10 mouse cellular contexts compared by ENCODE assay signal in genomic region chr16:93714426-93714825, GRCm38 (mm10). TPM values are rescaled to one million over a fixed set of nuclear protein-coding genes. Genes with fewer than 3 reads are reported as not detected.
DNase-seq lines count a peak whose midpoint lies in the region; ATAC-seq and TF ChIP-seq lines count a peak whose summit lies in the region.
"Had no signal": no experiment of that assay in that cellular context is flagged by ENCODE, and none has a peak within 500 bp of the region (broad histone marks: within the 10 kb centered on the region; RNA-seq: fewer than 3 reads in every experiment).

No protein-coding gene starts in this region.

- H3K4me2 ChIP-seq in liver, embryonic 11.5 days: no peak overlapping the region
- peak overlapping the region; percentile 15 for H3K4me2 ChIP-seq in liver, embryonic 13.5 days
- H3K4me2 ChIP-seq: heart, embryonic 11.5 days had no signal

- H3ac ChIP-seq in C2C12 (ENCODE audit: control insufficient read depth, insufficient read length, low read depth): peak overlapping the region; percentile 5

- H3K79me3 ChIP-seq in C2C12 (ENCODE audit: low read depth): peaks cover 2% of the 10 kb centered on the region

- H3K27ac ChIP-seq in liver, embryonic 11.5 days (ENCODE audit: low read depth, low read length): no peak overlapping the region; the same call in 1 of the 2 replicates
- H3K27ac ChIP-seq in ES-E14 (ENCODE audit: insufficient read depth, low read depth, low read length, poor library complexity, severe bottlenecking): no peak overlapping the region
- H3K27ac ChIP-seq in liver, embryonic 13.5 days: peak overlapping the region; percentile 19; the same call in 1 of the 2 replicates
- H3K27ac ChIP-seq: left cerebral cortex, adult 2 months had no signal

- WGBS in liver, embryonic 11.5 days: 31% methylated on average over 5 of the region's 5 CpGs
- 26% methylated on average over 5 of the region's 5 CpGs for WGBS in liver, embryonic 13.5 days (ENCODE audit: insufficient replicate concordance)

- H3K9me3 ChIP-seq in liver, embryonic 11.5 days (ENCODE audit: control insufficient read depth, low read length): no peaks in the 10 kb centered on the region
- H3K9me3 ChIP-seq in ES-E14 (ENCODE audit: control insufficient read depth, insufficient read depth, low read depth, low read length): no peaks in the 10 kb centered on the region
- no peaks in the 10 kb centered on the region for H3K9me3 ChIP-seq in liver, embryonic 13.5 days (replicated peaks)

- no peak overlapping the region for H3K9ac ChIP-seq in liver, embryonic 11.5 days (ENCODE audit: low read depth, low read length)
- peak overlapping the region; percentile 40; the same call in 1 of the 2 replicates for H3K9ac ChIP-seq in ES-E14 (ENCODE audit: insufficient read depth, low read depth, low read length, poor library complexity, severe bottlenecking)
- no peak overlapping the region; the same call in 1 of the 2 replicates for H3K9ac ChIP-seq in liver, embryonic 13.5 days

- H3K27me3 ChIP-seq in liver, embryonic 11.5 days (replicated peaks; ENCODE audit: control insufficient read depth, insufficient read depth, low read length): no peaks in the 10 kb centered on the region
- no peaks in the 10 kb centered on the region for H3K27me3 ChIP-seq in C2C12 (ENCODE audit: control insufficient read depth, insufficient read depth, insufficient read length)
- no peaks in the 10 kb centered on the region for H3K27me3 ChIP-seq in liver, embryonic 13.5 days

- DNase-seq in liver (peak; percentile 58), ES-E14 (ENCODE audit: low read depth, low spot score) (peak; percentile 40)
- no peak for DNase-seq in liver, embryonic 11.5 days (ENCODE audit: low spot score)
- peak; percentile 26 for DNase-seq in liver, embryonic 13.5 days
- DNase-seq in layer of hippocampus, postnatal 25 days (ENCODE audit: extremely low spot score in 1 of 2, low spot score in 1 of 2): no peak
- DNase-seq in testis, postnatal 14 days (ENCODE audit: low spot score): no peak

- no peak overlapping the region for H3K4me3 ChIP-seq in liver, embryonic 11.5 days (ENCODE audit: low read depth, low read length)
- no peak overlapping the region for H3K4me3 ChIP-seq in C2C12 (ENCODE audit: insufficient read depth, poor library complexity, severe bottlenecking)
- no peak overlapping the region for H3K4me3 ChIP-seq in ES-E14 (ENCODE audit: insufficient read depth in 1 of 2, low read depth in 1 of 2, low read length in 2 of 2, poor library complexity in 1 of 2, severe bottlenecking in 1 of 2)
- no peak overlapping the region for H3K4me3 ChIP-seq in liver, embryonic 13.5 days (replicated peaks)
- H3K4me3 ChIP-seq: left cerebral cortex, adult 2 months had no signal

- TF ChIP-seq CTCF in C2C12 (IDR thresholded peaks at IDR 0.05; ENCODE audit: control insufficient read depth, insufficient read depth, insufficient read length): no peak

- H3K79me2 ChIP-seq in C2C12 (ENCODE audit: control insufficient read depth, insufficient read depth): no peaks in the 10 kb centered on the region

- in situ Hi-C loops in ES-E14 (cut with MboI; ENCODE audit: low sequenced_read_pairs in 2 of 2, unreplicated experiment in 2 of 2): no loop called here

- peaks cover 20% of the 10 kb centered on the region for H3K4me1 ChIP-seq in liver, embryonic 11.5 days (replicated peaks; ENCODE audit: control insufficient read depth, insufficient read depth, low read length)
- H3K4me1 ChIP-seq in ES-E14 (ENCODE audit: control insufficient read depth in 2 of 2, insufficient read depth in 2 of 2, low read length in 2 of 2, poor library complexity in 1 of 2): peaks cover 2 to 13% of the 10 kb centered on the region in 2 experiments
- H3K4me1 ChIP-seq in liver, embryonic 13.5 days (replicated peaks): peaks cover 60% of the 10 kb centered on the region

- ATAC-seq in liver, embryonic 11.5 days (replicated peaks; ENCODE audit: low FRiP score): no peak
- ATAC-seq in liver, embryonic 13.5 days (ENCODE audit: low read depth): no peak
- ATAC-seq: intestine, postnatal 0 days had no signal

- no peaks in the 10 kb centered on the region for H3K36me3 ChIP-seq in liver, embryonic 11.5 days (ENCODE audit: control insufficient read depth, insufficient read depth, low read length)
- no peaks in the 10 kb centered on the region for H3K36me3 ChIP-seq in C2C12 (ENCODE audit: control insufficient read depth, insufficient read depth)
- H3K36me3 ChIP-seq in ES-E14 (ENCODE audit: control insufficient read depth, insufficient read depth, low read length, poor library complexity, severe bottlenecking): no peaks in the 10 kb centered on the region
- H3K36me3 ChIP-seq in liver, embryonic 13.5 days: 0 out of 2 replicates have a peak, but pooled peaks cover 5% of the 10 kb centered on the region

TF ChIP-seq in C2C12, 6 proteins besides CTCF, POLR2A, EP300 and RAD21:
- TF ChIP-seq MYOD1 (IDR thresholded peaks at IDR 0.05; ENCODE audit: control insufficient read depth, insufficient read length, low read depth): no peak
- no peak for TF ChIP-seq USF1 (IDR thresholded peaks at IDR 0.05; ENCODE audit: low read depth)
- TF ChIP-seq FOSL1 (IDR thresholded peaks at IDR 0.05; ENCODE audit: insufficient read depth, low read length, poor library complexity, severe bottlenecking): no peak
- no peak for TF ChIP-seq CEBPB (IDR thresholded peaks at IDR 0.05; ENCODE audit: low read depth)
- no peak for TF ChIP-seq MYOG (IDR thresholded peaks at IDR 0.05; ENCODE audit: control insufficient read depth, extremely low read depth, insufficient read length)
- TF ChIP-seq MAX (IDR thresholded peaks at IDR 0.05): no peak
TF ChIP-seq in C2C12: peak in this region for 0.

TF ChIP-seq in ES-E14, 5 proteins besides CTCF, POLR2A, EP300 and RAD21:
- no peak for TF ChIP-seq ZC3H11A (IDR thresholded peaks at IDR 0.05; ENCODE audit: borderline replicate concordance, low read depth, low read length)
- no peak for TF ChIP-seq MAFK (IDR thresholded peaks at IDR 0.05; ENCODE audit: insufficient read depth, low read depth, low read length)
- no peak for TF ChIP-seq HCFC1 (IDR thresholded peaks at IDR 0.05; ENCODE audit: borderline replicate concordance, insufficient read depth, low read length)
- no peak for TF ChIP-seq CHD2 (IDR thresholded peaks at IDR 0.05; ENCODE audit: low read depth, low read length)
- no peak for TF ChIP-seq ZNF384 (IDR thresholded peaks at IDR 0.05; ENCODE audit: low read depth, low read length)

RNA-seq across cellular contexts. Expression of gene Dop1b, which starts 2.7 kb away (rescaled TPM):
- 18.1 and 19.1 TPM in 2 replicates for polyA plus RNA-seq in liver, embryonic 11.5 days (2014; fragmentation: Nextera tagmentation; extraction: Ambion mirVana)
- polyA plus RNA-seq in C2C12 (2012; fragmentation: generic; extraction: Trizol): 3.1 TPM
- total RNA-seq in ES-E14 (2012; rRNA removed): 11.6 and 16.8 TPM in 2 replicates
- 8.7 and 10.3 TPM in 2 replicates for polyA plus RNA-seq in liver, embryonic 13.5 days (2015; fragmentation: Nextera tagmentation; extraction: Ambion mirVana)
- 100 to 1,000 TPM; 101 to 104 TPM for total RNA-seq in layer of hippocampus, postnatal 25 days (2021)

RNA-seq across cellular contexts. Expression of gene Cbr3, which starts 31.4 kb away (rescaled TPM):
- polyA plus RNA-seq in liver, embryonic 11.5 days (2014; fragmentation: Nextera tagmentation; extraction: Ambion mirVana): 0.16 and 0.33 TPM in 2 replicates
- polyA plus RNA-seq in C2C12 (2012; fragmentation: generic; extraction: Trizol): 30.6 TPM
- total RNA-seq in ES-E14 (2012; rRNA removed): 15.2 and 16.0 TPM in 2 replicates
- 0.16 and 0.28 TPM in 2 replicates for polyA plus RNA-seq in liver, embryonic 13.5 days (2015; fragmentation: Nextera tagmentation; extraction: Ambion mirVana)
- 10 to 100 TPM; 18.1 to 19.7 TPM for total RNA-seq in layer of hippocampus, postnatal 25 days (2021)

Comparison
In these comparisons a context has a peak if more than half of its experiments do, and no peak if none do; other contexts are left out.
1. DNase-seq: peak in liver (single experiment), ES-E14 (single experiment) and liver, embryonic 13.5 days (single experiment); none in liver, embryonic 11.5 days (single experiment), layer of hippocampus, postnatal 25 days (0 of 2) and testis, postnatal 14 days (single experiment).
2. RNA of gene Cbr3, which starts 31.4 kb away (polyA plus RNA-seq): 30.6 TPM in C2C12 (single experiment); 0.16 to 0.33 TPM in liver, embryonic 11.5 days and 0.16 to 0.28 TPM in liver, embryonic 13.5 days; every median in the first group is over 10 times any median in the second.